Mouse (Mus musculus): ENCODE results near the gene 2310039H08Rik.

GRCm38 (mm10) chr17:46767868-46768267, 4.6 kb upstream of the 2310039H08Rik start:
- TF ChIP-seq POLR2A (IDR thresholded peaks at IDR 0.05; ENCODE audit: insufficient read depth, low read depth, low read length): no peak
- TF ChIP-seq CTCF (IDR thresholded peaks at IDR 0.05): no peak
- TF ChIP-seq EP300 (IDR thresholded peaks at IDR 0.05; ENCODE audit: insufficient read depth, low read depth, low read length): no peak

All from heart, adult 2 months (tissue).